Mouse (Mus musculus) MEL (cell line): ENCODE results near the gene Churc1.

ENCODE experiments used
- BHLHE40 ChIP-seq: IDR thresholded peaks from 2 replicates; pipeline ENCODE4 v1.6.1; 2012; ENCODE audit warnings: low read depth, mild to moderate bottlenecking, inconsistent platforms, low read length, improper control_type of control experiment, borderline replicate concordance
- CHD2 ChIP-seq: IDR thresholded peaks from 2 replicates; pipeline ENCODE4 v1.6.1; 2011; ENCODE audit warnings: low read length, improper control_type of control experiment
- CTCF ChIP-seq, 3 experiments: IDR thresholded peaks in 2 of 3; conservative IDR thresholded peaks in 1 of 3; 2 replicates each; pipeline ENCODE4 v1.5.1; 2011 to 2012; ENCODE audit warnings: low read length in 3 of 3, low read depth in 2 of 3, mild to moderate bottlenecking in 2 of 3, improper control_type of control experiment in 1 of 3, inconsistent platforms in 1 of 3, mixed read lengths in 1 of 3, moderate library complexity in 1 of 3; ENCODE audit not compliant: control insufficient read depth in 1 of 3, insufficient read depth in 1 of 3, poor library complexity in 1 of 3, severe bottlenecking in 1 of 3
- JUND ChIP-seq: IDR thresholded peaks from 2 replicates; pipeline ENCODE4 v1.6.1; 2011; ENCODE audit warnings: low read depth, mild to moderate bottlenecking, improper control_type of control experiment, low read length
- MAFK ChIP-seq: IDR thresholded peaks from 2 replicates; pipeline ENCODE4 v1.6.1; 2011; ENCODE audit warnings: low read depth, mild to moderate bottlenecking, low read length, improper control_type of control experiment, borderline replicate concordance
- MAZ ChIP-seq: IDR thresholded peaks from 2 replicates; pipeline ENCODE4 v1.6.1; 2012; ENCODE audit warnings: low read depth, mild to moderate bottlenecking, inconsistent platforms, low read length, improper control_type of control experiment
- MYB ChIP-seq: IDR thresholded peaks from 2 replicates; pipeline ENCODE4 v1.6.1; 2011; ENCODE audit warnings: mild to moderate bottlenecking, low read depth, low read length, improper control_type of control experiment
- MYC ChIP-seq: IDR thresholded peaks from 2 replicates; pipeline ENCODE4 v1.6.1; 2011; ENCODE audit warnings: low read depth, mild to moderate bottlenecking, low read length, improper control_type of control experiment, moderate library complexity
- NELFE ChIP-seq: IDR thresholded peaks from 2 replicates; pipeline ENCODE4 v1.6.1; 2011; ENCODE audit warnings: low read depth, low read length, improper control_type of control experiment
- POLR2A ChIP-seq, 2 experiments: IDR thresholded peaks; 2 replicates each; pipeline ENCODE4 v1.6.1; 2011 to 2012; ENCODE audit warnings: low read length in 2 of 2, mild to moderate bottlenecking in 2 of 2, control low read depth in 1 of 2, improper control_type of control experiment in 1 of 2, low read depth in 1 of 2, moderate library complexity in 1 of 2; ENCODE audit not compliant: control insufficient read depth in 1 of 2, insufficient read depth in 1 of 2, poor library complexity in 1 of 2
- POLR2AphosphoS5 ChIP-seq: IDR thresholded peaks from 2 replicates; pipeline ENCODE4 v1.6.1; 2012; ENCODE audit warnings: low read depth, borderline replicate concordance, mild to moderate bottlenecking, inconsistent platforms, low read length, moderate library complexity, mixed read lengths
- SIN3A ChIP-seq: IDR thresholded peaks from 2 replicates; pipeline ENCODE4 v1.6.1; 2012; ENCODE audit warnings: low read length, improper control_type of control experiment, inconsistent platforms

DNA sequence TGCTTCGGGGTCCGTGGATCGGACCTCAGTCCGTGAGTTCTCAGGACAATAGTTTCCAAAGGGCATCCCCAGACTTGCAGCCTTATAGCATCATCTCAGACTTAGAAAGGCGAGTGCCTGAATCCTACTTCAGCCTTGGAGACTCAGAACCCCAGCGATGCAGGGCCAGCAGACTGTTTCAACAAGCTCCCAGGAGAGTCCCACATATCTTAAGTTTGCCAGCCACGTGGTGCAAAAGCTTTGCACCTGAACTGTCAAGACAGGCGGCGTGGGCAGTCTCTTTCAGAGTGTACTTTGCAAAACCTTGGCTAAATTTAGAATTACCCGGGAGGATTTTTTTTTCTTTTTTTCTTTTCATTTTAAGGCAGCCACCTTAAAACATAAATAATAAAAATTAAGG is 42.5 kb downstream of the Churc1 start:
- TF ChIP-seq CTCF (IDR thresholded peaks at IDR 0.05 in 2 of 3, conservative IDR thresholded peaks at IDR 0.05 in 1 of 3; ENCODE audit: control insufficient read depth in 1 of 3, insufficient read depth in 1 of 3, low read depth in 2 of 3, low read length in 3 of 3, poor library complexity in 1 of 3, severe bottlenecking in 1 of 3), result no peak
- no peak for TF ChIP-seq MYB
- no peak for TF ChIP-seq POLR2AphosphoS5
- TF ChIP-seq CHD2, result no peak
- TF ChIP-seq NELFE, result no peak
- TF ChIP-seq SIN3A, result no peak
- no peak for TF ChIP-seq POLR2A (IDR thresholded peaks at IDR 0.05; ENCODE audit: control insufficient read depth in 1 of 2, insufficient read depth in 1 of 2, low read depth in 1 of 2, low read length in 2 of 2, poor library complexity in 1 of 2)
- TF ChIP-seq BHLHE40, result no peak
- TF ChIP-seq MYC, result no peak
- no peak for TF ChIP-seq MAZ
- no peak for TF ChIP-seq JUND
- no peak for TF ChIP-seq MAFK
